Mouse (Mus musculus) heart, postnatal 0 days (tissue): ENCODE measurements at regions not wholly inside any gene's neighbourhood (a gene's known extent, or its start where the extent isn't known, plus 50 kb on each side); places are given as distances from the start of the nearest gene placed in this dataset.

Source experiments
- CTCF ChIP-seq: IDR thresholded peaks from 2 replicates; pipeline ENCODE4 v1.5.1; 2016; ENCODE audit warnings: antibody characterized with exemption, control low read depth, low read depth
- EP300 ChIP-seq: IDR thresholded peaks from 2 replicates; pipeline ENCODE4 v1.6.1; 2016; ENCODE audit warnings: antibody characterized with exemption, low read depth

DNA sequence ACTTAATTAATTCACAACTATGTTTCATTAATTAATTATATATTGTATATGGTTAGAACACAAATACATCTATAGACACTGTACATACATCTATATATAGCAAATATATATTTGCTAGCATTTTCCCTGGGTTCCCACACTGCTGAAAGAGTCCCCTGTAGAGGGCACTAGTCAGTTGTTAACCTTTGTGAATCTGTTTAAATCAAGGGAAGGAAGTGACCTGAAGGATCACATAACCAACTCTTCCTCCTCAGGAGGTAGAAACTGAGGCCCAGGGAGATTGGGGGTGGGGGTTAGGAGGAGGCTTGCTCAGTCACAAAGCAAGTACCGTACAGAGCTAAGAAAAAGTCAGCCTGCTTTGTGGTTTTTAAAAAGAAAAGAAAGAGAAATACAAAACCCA is 258.1 kb downstream of the Pik3r1 start:
- peak; percentile 52 for TF ChIP-seq CTCF
- no peak for TF ChIP-seq EP300
